Mouse (Mus musculus) small intestine, adult 2 months (tissue): ENCODE measurements around the gene Usp29.
"Not testable (repeated sequence)": the region's sequence is repeated elsewhere in the genome, so short reads cannot be mapped to it uniquely, and the experiment has no call there.

Experiments used
- CTCF ChIP-seq: fragments of 200-500 bp; IDR thresholded peaks from 2 replicates; pipeline ENCODE4 v1.5.1; 2012; ENCODE audit warnings: low read depth, mild to moderate bottlenecking, control low read depth, inconsistent platforms, low read length, moderate library complexity, mixed read lengths; ENCODE audit not compliant: insufficient replicate concordance, insufficient read length; ENCODE audit errors: extremely low read depth
- POLR2A ChIP-seq: fragments of 200-500 bp; IDR thresholded peaks from 2 replicates; pipeline ENCODE4 v1.6.1; 2012; ENCODE audit warnings: low read depth, mild to moderate bottlenecking, control low read depth, inconsistent platforms, low read length, moderate library complexity

DNA sequence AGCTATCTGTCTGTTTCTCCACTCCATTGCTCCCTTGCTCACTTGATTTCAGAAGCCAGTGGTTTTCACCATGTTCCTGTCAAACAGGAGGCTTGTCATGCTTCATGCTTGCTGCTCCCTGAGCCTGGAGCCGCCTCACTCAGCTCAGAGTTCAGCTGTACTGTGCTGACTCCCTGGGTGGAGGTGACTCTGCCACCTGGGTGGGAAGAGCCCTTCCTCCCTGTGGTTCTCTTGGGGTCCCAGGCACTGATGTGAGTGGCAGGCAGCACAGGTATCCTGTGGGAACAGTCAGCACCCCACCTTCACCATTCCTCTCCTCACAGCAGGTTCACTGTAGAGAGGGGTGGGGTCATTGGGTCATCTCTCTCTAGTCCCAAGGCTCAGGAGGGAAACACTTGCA lies 150.5 kb downstream of the Usp29 start:
- TF ChIP-seq POLR2A, CTCF: not testable (repeated sequence)
